Mouse (Mus musculus) embryonic facial prominence, embryonic 14.5 days (tissue): ENCODE results near the gene Tent5c. TPM values are rescaled to one million over a fixed set of nuclear protein-coding genes. Genes with fewer than 3 reads are reported as not detected.
A peak's percentile ranks its signal among the peaks of the same experiment; 100 is the strongest.

Experiments
- ATAC-seq: fragments of 200-750 bp; cut with Nextera tagmentation; 2 replicates; pipeline ENCODE4 v1.8.0; 2017; ENCODE audit warnings: low read depth, moderate number of reproducible peaks, moderate TSS enrichment
- DNase-seq: peaks from one replicate; pipeline ENCODE4 v3.0.0-alpha.2; 2015; ENCODE audit warnings: low spot score
- H3K27ac ChIP-seq: fragments of 300-500 bp; sonication (generic); replicated peaks from 2 replicates; pipeline ENCODE4 v1.5.1; 2014; ENCODE audit warnings: low read depth, mild to moderate bottlenecking, low read length, moderate library complexity
- H3K27me3 ChIP-seq: fragments of 300-500 bp; sonication (generic); replicated peaks from 2 replicates; pipeline ENCODE4 v1.6.1; 2014; ENCODE audit warnings: low read length; ENCODE audit not compliant: control insufficient read depth, insufficient read depth
- H3K36me3 ChIP-seq: fragments of 300-500 bp; sonication (generic); 2 replicates; pipeline ENCODE4 v1.6.1; 2014; ENCODE audit warnings: low read length, mixed read lengths; ENCODE audit not compliant: control insufficient read depth, insufficient read depth
- H3K4me1 ChIP-seq: fragments of 300-500 bp; sonication (generic); 2 replicates; pipeline ENCODE4 v1.6.1; 2014; ENCODE audit warnings: antibody characterized with exemption, low read length; ENCODE audit not compliant: control insufficient read depth, insufficient read depth
- H3K4me2 ChIP-seq: fragments of 300-500 bp; sonication (generic); 2 replicates; pipeline ENCODE4 v1.6.1; 2014; ENCODE audit warnings: low read depth, mild to moderate bottlenecking, low read length, moderate library complexity, mixed read lengths
- H3K4me3 ChIP-seq: fragments of 300-500 bp; sonication (generic); 2 replicates; pipeline ENCODE4 v1.5.1; 2014; ENCODE audit warnings: low read depth, mild to moderate bottlenecking, low read length
- H3K9ac ChIP-seq: fragments of 300-500 bp; sonication (generic); 2 replicates; pipeline ENCODE4 v1.6.1; 2014; ENCODE audit warnings: low read depth, mild to moderate bottlenecking, low read length, moderate library complexity, mixed read lengths
- H3K9me3 ChIP-seq: fragments of 300-500 bp; sonication (generic); 2 replicates; pipeline ENCODE4 v1.6.1; 2016; ENCODE audit warnings: low read length; ENCODE audit not compliant: control insufficient read depth
- WGBS: fragments of 180-500 bp; shearing (Covaris S2); extraction: QIAGEN DNeasy Blood & Tissue Kit; methylation state at CpG from one replicate; pipeline ENCODE4 v1.1.7; 2014; 5-methylcytosine and 5-hydroxymethylcytosine counted together
- polyA plus RNA-seq: library from polyadenylated mRNA; unstranded; fragments of >200 nt; fragmentation: Nextera tagmentation; extraction: Ambion mirVana; gene quantifications from 2 replicates; pipeline ENCODE4 v1.2.1, GENCODE M21; 2014

Gene Tent5c
- polyA plus RNA-seq, 1 experiment from 2014 or later = 13.2 TPM

- Histone ChIP-seq H3K4me2 (no peak overlapping the region), H3K9ac (no peak overlapping the region), H3K9me3 (no peaks in the 10 kb centered on the region), H3K36me3 (no peaks in the 10 kb centered on the region), H3K4me3 (no peak overlapping the region), H3K27me3 (no peaks in the 10 kb centered on the region), H3K4me1 (peaks cover 16% of the 10 kb centered on the region), H3K27ac (no peak overlapping the region)
- DNase-seq (no peak), ATAC-seq (no peak)
- 91% methylated on average over 5 of the region's 5 CpGs for WGBS
Measured at GRCm38 (mm10) chr3:100464596-100464995, 24.5 kb downstream of the Tent5c start.

GRCm38 (mm10) chr3:100463959-100464265 is 25.2 kb downstream of the Tent5c start:
- no peak overlapping the region for H3K9ac ChIP-seq
- H3K9me3 ChIP-seq = no peaks in the 10 kb centered on the region
- peaks cover 16% of the 10 kb centered on the region for H3K4me1 ChIP-seq
- DNase-seq (no peak), ATAC-seq (no peak)
- no peak overlapping the region for H3K4me3 ChIP-seq
- 50% methylated on average over 2 of the region's 2 CpGs for WGBS
- no peak overlapping the region for H3K4me2 ChIP-seq
- no peaks in the 10 kb centered on the region for H3K36me3 ChIP-seq
- H3K27ac ChIP-seq = no peak overlapping the region
- H3K27me3 ChIP-seq = no peaks in the 10 kb centered on the region

- Histone ChIP-seq H3K4me1 (peaks cover 16% of the 10 kb centered on the region), H3K9ac (no peak overlapping the region), H3K4me2 (peak overlapping the region; percentile 39), H3K4me3 (no peak overlapping the region), H3K27me3 (no peaks in the 10 kb centered on the region), H3K36me3 (no peaks in the 10 kb centered on the region), H3K9me3 (no peaks in the 10 kb centered on the region), H3K27ac (no peak overlapping the region; the same call in 1 of the 2 replicates)
- peak; percentile 62 for DNase-seq
- 17% methylated on average over 12 of the region's 12 CpGs for WGBS
- peak; percentile 87; the same call in 1 of the 2 replicates for ATAC-seq
Measured at GRCm38 (mm10) chr3:100463160-100463958, 25.8 kb downstream of the Tent5c start.

GRCm38 (mm10) chr3:100462235-100463083 is 26.7 kb downstream of the Tent5c start:
- H3K27ac ChIP-seq = no peak overlapping the region
- H3K9ac ChIP-seq = no peak overlapping the region
- H3K4me2 ChIP-seq = no peak overlapping the region
- no peaks in the 10 kb centered on the region for H3K27me3 ChIP-seq
- H3K9me3 ChIP-seq = no peaks in the 10 kb centered on the region
- peaks cover 16% of the 10 kb centered on the region for H3K4me1 ChIP-seq
- no peak for ATAC-seq
- no peak overlapping the region for H3K4me3 ChIP-seq
- WGBS = 58% methylated on average over 8 of the region's 8 CpGs
- no peaks in the 10 kb centered on the region for H3K36me3 ChIP-seq
- no peak for DNase-seq

- ATAC-seq = no peak
- H3K9ac ChIP-seq = no peak overlapping the region
- H3K27ac ChIP-seq = no peak overlapping the region
- no peak overlapping the region for H3K4me3 ChIP-seq
- WGBS = 92% methylated on average over 2 of the region's 2 CpGs
- H3K4me2 ChIP-seq = no peak overlapping the region
- H3K27me3 ChIP-seq = no peaks in the 10 kb centered on the region
- peaks cover 16% of the 10 kb centered on the region for H3K4me1 ChIP-seq
- no peaks in the 10 kb centered on the region for H3K36me3 ChIP-seq
- no peak for DNase-seq
- no peaks in the 10 kb centered on the region for H3K9me3 ChIP-seq
Measured at GRCm38 (mm10) chr3:100460510-100460909, 28.6 kb downstream of the Tent5c start.

- Histone ChIP-seq H3K4me1 (no peaks in the 10 kb centered on the region), H3K36me3 (no peaks in the 10 kb centered on the region), H3K9ac (no peak overlapping the region), H3K4me3 (no peak overlapping the region), H3K27ac (no peak overlapping the region), H3K27me3 (no peaks in the 10 kb centered on the region), H3K4me2 (no peak overlapping the region), H3K9me3 (no peaks in the 10 kb centered on the region)
- WGBS = 82% methylated on average over 7 of the region's 7 CpGs
- ATAC-seq (no peak), DNase-seq (no peak)
Measured at GRCm38 (mm10) chr3:100443798-100444500, 45.2 kb downstream of the Tent5c start.

- Histone ChIP-seq H3K4me1 (no peaks in the 10 kb centered on the region), H3K4me2 (no peak overlapping the region), H3K9ac (no peak overlapping the region), H3K4me3 (no peak overlapping the region), H3K36me3 (no peaks in the 10 kb centered on the region), H3K27me3 (no peaks in the 10 kb centered on the region), H3K27ac (no peak overlapping the region), H3K9me3 (no peaks in the 10 kb centered on the region)
- DNase-seq (no peak), ATAC-seq (no peak)
- WGBS = 78% methylated on average over 6 of the region's 6 CpGs
Measured at GRCm38 (mm10) chr3:100442499-100442898, 46.6 kb downstream of the Tent5c start.

GRCm38 (mm10) chr3:100440754-100441153 is 48.4 kb downstream of the Tent5c start:
- Histone ChIP-seq H3K36me3 (no peaks in the 10 kb centered on the region), H3K4me3 (no peak overlapping the region), H3K27ac (no peak overlapping the region), H3K4me2 (no peak overlapping the region), H3K4me1 (no peaks in the 10 kb centered on the region), H3K9me3 (no peaks in the 10 kb centered on the region), H3K27me3 (no peaks in the 10 kb centered on the region), H3K9ac (no peak overlapping the region)
- DNase-seq (no peak), ATAC-seq (no peak)
- WGBS = 66% methylated on average over 4 of the region's 4 CpGs
